Mouse (Mus musculus) thymus, postnatal 14 days (tissue): Measurements from ENCODE around the gene Hinfp.
A peak's percentile ranks its signal among the peaks of the same experiment; 100 is the strongest.

Source experiments
- DNase-seq: peaks from one replicate; pipeline ENCODE4 v3.0.0; 2021

Gene Hinfp

GRCm38 (mm10) chr9:44253441-44253840, 52.0 kb downstream of the Hinfp start:
- peak; percentile 80 for DNase-seq

GRCm38 (mm10) chr9:44251314-44251713, 54.2 kb downstream of the Hinfp start, which contains the start of gene Pdzd3:
TSS of gene Pdzd3 (minus strand) at chr9:44251471.
- no peak for DNase-seq

DNA sequence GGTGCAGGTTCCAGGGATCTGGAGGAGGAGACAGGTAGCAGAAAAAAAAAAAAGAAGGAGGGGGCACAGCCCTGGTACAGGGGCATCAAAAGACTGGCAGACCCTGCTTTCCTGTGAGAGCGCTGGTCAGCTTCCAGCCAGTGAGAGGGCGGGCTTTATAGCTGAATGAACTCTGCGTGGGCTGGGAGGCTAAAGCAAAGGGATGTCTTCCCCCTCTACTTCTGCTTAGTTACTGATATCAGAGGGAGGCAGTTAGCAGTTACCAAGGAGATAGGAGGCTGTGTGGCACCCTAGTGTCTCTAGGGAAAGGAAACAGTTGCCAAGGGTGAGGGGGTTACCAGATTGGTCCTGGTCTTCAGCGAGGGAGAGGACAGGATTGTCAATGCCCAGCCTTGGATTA, 55.0 kb downstream of the Hinfp start:
- no peak for DNase-seq

DNA sequence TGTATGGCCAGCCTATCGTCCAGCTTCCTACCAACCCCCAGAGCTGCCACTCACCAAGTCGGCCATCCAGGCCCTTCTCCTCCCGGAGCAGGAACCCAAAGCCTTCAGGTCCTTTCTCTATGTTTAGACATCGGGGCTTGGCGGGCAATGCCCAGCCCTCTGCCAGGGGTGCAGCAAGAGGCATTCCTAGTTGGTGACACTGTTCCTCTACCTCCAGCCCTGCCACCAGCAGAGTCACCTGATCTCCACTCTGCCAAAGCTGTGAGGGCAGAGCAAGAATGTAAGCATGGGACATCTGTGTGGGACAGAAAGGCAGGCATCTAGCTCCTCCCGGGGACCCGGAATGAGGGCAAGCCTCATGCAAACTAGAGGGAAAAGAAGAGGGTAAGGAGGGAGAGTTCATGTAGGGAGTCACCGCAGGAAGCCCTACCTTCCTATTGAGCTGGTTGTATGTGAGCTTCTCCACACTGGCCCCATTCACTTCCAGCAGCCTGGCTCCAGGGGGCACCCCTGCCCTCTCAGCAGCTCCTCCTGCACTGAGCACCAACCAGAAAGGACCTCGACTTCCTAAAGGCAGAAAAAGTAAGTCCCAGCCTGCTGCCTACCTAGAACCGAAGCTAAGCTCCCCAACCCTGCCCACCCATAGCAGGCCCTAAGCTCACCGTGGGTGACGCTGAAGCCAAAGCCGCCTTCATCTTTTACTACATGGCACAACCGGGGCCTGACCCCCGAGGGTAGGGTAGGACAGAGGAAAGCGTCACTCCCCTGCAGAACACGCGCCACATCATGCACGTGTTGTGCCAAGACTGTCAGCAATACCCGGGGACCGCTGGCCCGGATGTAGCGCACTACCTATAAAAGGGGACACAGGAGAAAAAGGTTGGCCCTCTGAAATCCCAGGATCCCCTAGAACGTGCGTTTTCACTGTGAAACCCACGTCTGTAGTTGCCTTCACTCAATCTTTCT, 56.0 kb downstream of the Hinfp start:
- peak; percentile 92 for DNase-seq

- DNase-seq = no peak
Measured at GRCm38 (mm10) chr9:44247907-44248306, 57.6 kb downstream of the Hinfp start.

DNA sequence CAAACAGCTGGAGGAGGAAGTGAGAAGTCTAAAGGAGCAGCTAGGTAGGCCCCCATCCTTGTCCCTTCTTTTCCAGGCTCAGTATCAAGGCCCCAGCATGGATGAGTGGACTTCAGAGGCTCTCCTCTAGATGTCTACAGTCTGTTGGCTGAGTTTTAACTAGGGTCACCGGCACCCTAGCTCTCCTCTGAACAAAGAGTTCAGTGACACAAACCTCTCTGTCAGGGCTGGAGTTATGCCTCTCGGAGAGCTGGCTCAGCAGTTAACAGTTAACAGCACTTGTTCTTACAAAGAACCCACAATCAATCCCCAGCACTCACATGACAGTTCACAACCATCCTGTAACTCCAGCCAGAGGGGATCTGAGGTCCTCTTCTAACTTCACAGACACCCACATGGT, 61.9 kb downstream of the Hinfp start:
- no peak for DNase-seq
